In genomic region chr6:40385682-40386081, GRCm38 (mm10) we compare ENCODE assay signal across 25 mouse cellular contexts. TPM values are rescaled to one million over a fixed set of nuclear protein-coding genes. Genes with fewer than 3 reads are reported as not detected.
DNase-seq lines count a peak whose midpoint lies in the region; ATAC-seq lines count a peak whose summit lies in the region.
"Had no signal": no experiment of that assay in that cellular context is flagged by ENCODE, and none has a peak within 500 bp of the region (broad histone marks: within the 10 kb centered on the region; RNA-seq: fewer than 3 reads in every experiment).

No protein-coding gene starts in this region.

- no peak overlapping the region for H3K4me3 ChIP-seq in neural tube, embryonic 15.5 days (replicated peaks)
- H3K4me3 ChIP-seq: embryonic facial prominence, embryonic 10.5 days; forebrain, embryonic 13.5 days; gastrocnemius, adult 2 months; heart, embryonic 15.5 days; hindbrain, embryonic 13.5 days had no signal

- H3K4me2 ChIP-seq in neural tube, embryonic 15.5 days: no peak overlapping the region
- H3K4me2 ChIP-seq: forebrain, embryonic 13.5 days; heart, embryonic 11.5 days; heart, embryonic 15.5 days; hindbrain, embryonic 13.5 days had no signal

- DNase-seq in thymus, postnatal 0 days (ENCODE audit: low spot score): peak; percentile 8
- no peak for DNase-seq in thymus, adult 18-20 months
- DNase-seq in thymus, postnatal 25 days: peak; percentile 9
- DNase-seq: adrenal gland, postnatal 36 days; cerebellum, adult 2 months; cerebellum, postnatal 10 days; forebrain, postnatal 0 days; gastrocnemius, adult 2 months; gastrocnemius, postnatal 25 days; heart, adult 18-20 months; heart, postnatal 14 days had no signal

- no peaks in the 10 kb centered on the region for H3K9me3 ChIP-seq in neural tube, embryonic 15.5 days (replicated peaks)
- H3K9me3 ChIP-seq: embryonic facial prominence, embryonic 10.5 days; forebrain, embryonic 13.5 days; heart, embryonic 15.5 days; hindbrain, embryonic 13.5 days had no signal

- 62% methylated on average over 3 of the region's 3 CpGs for WGBS in neural tube, embryonic 15.5 days

- no peaks in the 10 kb centered on the region for H3K4me1 ChIP-seq in neural tube, embryonic 15.5 days
- H3K4me1 ChIP-seq: embryonic facial prominence, embryonic 10.5 days; forebrain, embryonic 13.5 days; hindbrain, embryonic 13.5 days had no signal

- no peak overlapping the region for H3K27ac ChIP-seq in neural tube, embryonic 15.5 days (replicated peaks)
- H3K27ac ChIP-seq: embryonic facial prominence, embryonic 10.5 days; forebrain, embryonic 13.5 days; gastrocnemius, adult 2 months; heart, embryonic 15.5 days; hindbrain, embryonic 13.5 days; hindbrain, postnatal 0 days had no signal

- H3K27me3 ChIP-seq in neural tube, embryonic 15.5 days (replicated peaks): no peaks in the 10 kb centered on the region
- H3K27me3 ChIP-seq: CH12.LX; forebrain, embryonic 13.5 days; heart, embryonic 15.5 days; hindbrain, embryonic 13.5 days had no signal

- H3K9ac ChIP-seq in neural tube, embryonic 15.5 days (replicated peaks): no peak overlapping the region
- H3K9ac ChIP-seq: forebrain, embryonic 13.5 days; forebrain, postnatal 0 days; heart, embryonic 15.5 days; hindbrain, embryonic 13.5 days had no signal

- peaks cover 19% of the 10 kb centered on the region for H3K36me3 ChIP-seq in neural tube, embryonic 15.5 days
- H3K36me3 ChIP-seq: heart, embryonic 15.5 days had no signal

- peak; percentile 83 for ATAC-seq in CD4-positive, CD25-positive, alpha-beta regulatory T cell, adult 4 months
- ATAC-seq in activated CD4-positive, CD25-positive, alpha-beta regulatory T cell, adult 4 months: peak; percentile 82
- no peak for ATAC-seq in granulocyte monocyte progenitor cell, adult 5-6 weeks (replicated peaks; ENCODE audit: poor library complexity, severe bottlenecking)
- ATAC-seq in neural tube, embryonic 15.5 days (ENCODE audit: low FRiP score): no peak
- ATAC-seq: forebrain, embryonic 13.5 days; forebrain, postnatal 0 days; hindbrain, postnatal 0 days; intestine, embryonic 16.5 days had no signal

RNA-seq across cellular contexts. Expression of gene E330009J07Rik, which starts 50.3 kb away (rescaled TPM):
- 16.0 and 17.6 TPM in 2 replicates for polyA plus RNA-seq in thymus, postnatal 0 days (2015; fragmentation: Nextera tagmentation; extraction: Ambion mirVana)
- polyA plus RNA-seq in CD4-positive, CD25-positive, alpha-beta regulatory T cell, adult 4 months (2017; shearing (Covaris generic)): 1 to 10 TPM; 4.1 to 7.9 TPM
- polyA plus RNA-seq in activated CD4-positive, CD25-positive, alpha-beta regulatory T cell, adult 4 months (2017; shearing (Covaris generic)): 1 to 10 TPM; 4.9 to 6.1 TPM
- total RNA-seq in granulocyte monocyte progenitor cell, adult 5-6 weeks (2014; fragmentation: Nextera tagmentation): 5.3 and 10.0 TPM in 2 replicates
- total RNA-seq in granulocyte monocyte progenitor cell, adult 5-6 weeks (2017): 9.8 and 10.0 TPM in 2 replicates
- 12.7 and 14.8 TPM in 2 replicates for polyA plus RNA-seq in neural tube, embryonic 15.5 days (2015; fragmentation: Nextera tagmentation; extraction: Ambion mirVana)

RNA-seq across cellular contexts. Expression of gene Wee2, which starts 53.2 kb away (rescaled TPM):
- polyA plus RNA-seq in thymus, postnatal 0 days (2015; fragmentation: Nextera tagmentation; extraction: Ambion mirVana): 0.31 and 0.35 TPM in 2 replicates
- not detected for polyA plus RNA-seq in CD4-positive, CD25-positive, alpha-beta regulatory T cell, adult 4 months (2017; shearing (Covaris generic))
- under 1 TPM; 0.15 TPM for polyA plus RNA-seq in activated CD4-positive, CD25-positive, alpha-beta regulatory T cell, adult 4 months (2017; shearing (Covaris generic))
- total RNA-seq in granulocyte monocyte progenitor cell, adult 5-6 weeks (2014; fragmentation: Nextera tagmentation): not detected in 2 replicates
- total RNA-seq in granulocyte monocyte progenitor cell, adult 5-6 weeks (2017): not detected in 2 replicates
- polyA plus RNA-seq in neural tube, embryonic 15.5 days (2015; fragmentation: Nextera tagmentation; extraction: Ambion mirVana): 0.08 and 0.15 TPM in 2 replicates
- total RNA-seq: adrenal gland, adult 18-20 months; adrenal gland, postnatal 36 days; CH12.LX; forebrain, postnatal 0 days; gastrocnemius, adult 2 months; gastrocnemius, postnatal 25 days; heart, adult 18-20 months; heart, postnatal 14 days; hematopoietic stem cell, adult 5-6 weeks had no signal
- polyA plus RNA-seq: embryonic facial prominence, embryonic 10.5 days; heart, embryonic 11.5 days; heart, embryonic 15.5 days had no signal

Comparison
In these comparisons a context has a peak if more than half of its experiments do, and no peak if none do; other contexts are left out.
1. DNase-seq: peak in thymus, postnatal 0 days (single experiment) and thymus, postnatal 25 days (single experiment); none in thymus, adult 18-20 months (0 of 2).
2. ATAC-seq: peak in CD4-positive, CD25-positive, alpha-beta regulatory T cell, adult 4 months (single experiment) and activated CD4-positive, CD25-positive, alpha-beta regulatory T cell, adult 4 months (single experiment); none in granulocyte monocyte progenitor cell, adult 5-6 weeks (single experiment) and neural tube, embryonic 15.5 days (single experiment).